Mouse (Mus musculus) MN1 (cell line): Measurements from ENCODE around the gene Uts2.
"Not testable (repeated sequence)": the region's sequence is repeated elsewhere in the genome, so short reads cannot be mapped to it uniquely, and the experiment has no call there.

Experiments
- DNase-seq: peaks from one replicate; pipeline ENCODE4 v3.0.0-alpha.2; 2016; ENCODE audit warnings: low spot score

Gene Uts2

GRCm38 (mm10) chr4:151015946-151016345 is 19.0 kb downstream of the Uts2 start:
- no peak for DNase-seq

- not testable (repeated sequence) for DNase-seq
Observed at GRCm38 (mm10) chr4:151017356-151017755, 20.5 kb downstream of the Uts2 start.

- DNase-seq, result no peak
Observed at GRCm38 (mm10) chr4:151024152-151024551, 27.3 kb downstream of the Uts2 start.

GRCm38 (mm10) chr4:151027001-151027400 is 30.1 kb downstream of the Uts2 start:
- peak; percentile 27 for DNase-seq

- no peak for DNase-seq
Observed at GRCm38 (mm10) chr4:151036521-151036920, 39.6 kb downstream of the Uts2 start.

GRCm38 (mm10) chr4:151037800-151038199 is 40.9 kb downstream of the Uts2 start:
- no peak for DNase-seq

- no peak for DNase-seq
Observed at GRCm38 (mm10) chr4:151041506-151041905, 44.6 kb downstream of the Uts2 start.

GRCm38 (mm10) chr4:151043281-151043680 is 46.4 kb downstream of the Uts2 start:
- no peak for DNase-seq

GRCm38 (mm10) chr4:151044037-151044943 is 47.4 kb downstream of the Uts2 start, which contains the start of gene Per3:
Gene Per3, minus strand, starts transcription at chr4:151044665.
- DNase-seq, result peak; percentile 96

- DNase-seq, result no peak
Observed at GRCm38 (mm10) chr4:151044944-151045570, 48.2 kb downstream of the Uts2 start.

GRCm38 (mm10) chr4:151046524-151046923 is 49.6 kb downstream of the Uts2 start:
- no peak for DNase-seq

GRCm38 (mm10) chr4:151051162-151051561 is 54.3 kb downstream of the Uts2 start:
- no peak for DNase-seq
